Mouse (Mus musculus): ENCODE results near the gene Ercc4. TPM values are rescaled to one million over a fixed set of nuclear protein-coding genes. Genes with fewer than 3 reads are reported as not detected.

Ercc4 gene
- total and polyA plus RNA-seq, 3 experiments = 10.6 to 15.5 TPM; not detected in 1

- H3K79me2 ChIP-seq (ENCODE audit: control insufficient read depth, insufficient read depth, low read length, poor library complexity) = no peaks in the 10 kb centered on the region
- H3K27ac ChIP-seq (ENCODE audit: control insufficient read depth, low read depth, low read length) = no peak overlapping the region
- no peak for DNase-seq (ENCODE audit: low read depth, low spot score)
- no peak overlapping the region for H3K9ac ChIP-seq (ENCODE audit: control insufficient read depth, low read depth, low read length, poor library complexity, severe bottlenecking)
- TF ChIP-seq ZKSCAN1 (IDR thresholded peaks at IDR 0.05; ENCODE audit: low read depth, low read length) (no peak), POLR2AphosphoS2 (IDR thresholded peaks at IDR 0.05; ENCODE audit: low read length) (no peak), MXI1 (IDR thresholded peaks at IDR 0.05; ENCODE audit: low read depth, low read length) (no peak), RAD21 (IDR thresholded peaks at IDR 0.05; ENCODE audit: low read depth, low read length) (no peak), MYB (IDR thresholded peaks at IDR 0.05; ENCODE audit: low read depth, low read length) (no peak), SIN3A (IDR thresholded peaks at IDR 0.05; ENCODE audit: low read length) (no peak), CHD2 (IDR thresholded peaks at IDR 0.05; ENCODE audit: low read length) (no peak), TAL1 (IDR thresholded peaks at IDR 0.05; ENCODE audit: low read length) (no peak), ELF1 (IDR thresholded peaks at IDR 0.05; ENCODE audit: low read depth, low read length) (no peak), HCFC1 (IDR thresholded peaks at IDR 0.05; ENCODE audit: low read depth, low read length) (no peak), CTCF (IDR thresholded peaks at IDR 0.05 in 2 of 3, conservative IDR thresholded peaks at IDR 0.05 in 1 of 3; ENCODE audit: control insufficient read depth in 1 of 3, insufficient read depth in 1 of 3, low read depth in 2 of 3, low read length in 3 of 3, poor library complexity in 1 of 3, severe bottlenecking in 1 of 3) (no peak), POLR2AphosphoS5 (IDR thresholded peaks at IDR 0.05; ENCODE audit: borderline replicate concordance, low read depth, low read length) (no peak)
- no peak overlapping the region for H3K4me3 ChIP-seq (ENCODE audit: control insufficient read depth in 1 of 2, insufficient read depth in 1 of 2, low read depth in 2 of 2, low read length in 2 of 2)
- peaks cover 0 to 8% of the 10 kb centered on the region in 2 experiments; a peak in 2 of 4 replicates for H3K36me3 ChIP-seq (ENCODE audit: control insufficient read depth in 1 of 2, insufficient read depth in 2 of 2, low read length in 2 of 2)
- no peaks in the 10 kb centered on the region for H3K27me3 ChIP-seq (ENCODE audit: control insufficient read depth in 1 of 2, insufficient read depth in 2 of 2, low read length in 2 of 2)
- no peaks in the 10 kb centered on the region for H3K9me3 ChIP-seq (replicated peaks; ENCODE audit: insufficient read depth, low read length)
- peaks cover 2 to 11% of the 10 kb centered on the region in 2 experiments; a peak in 3 of 4 replicates for H3K4me1 ChIP-seq (ENCODE audit: control insufficient read depth in 1 of 2, insufficient read depth in 2 of 2, low read length in 2 of 2)
These were observed 81.0 kb downstream of the Ercc4 start for GRCm38 (mm10) chr16:13190471-13190870.

GRCm38 (mm10) chr16:13191166-13191565 is 81.7 kb downstream of the Ercc4 start:
- no peak overlapping the region for H3K27ac ChIP-seq (ENCODE audit: control insufficient read depth, low read depth, low read length)
- no peak for DNase-seq (ENCODE audit: low read depth, low spot score)
- no peaks in the 10 kb centered on the region for H3K79me2 ChIP-seq (ENCODE audit: control insufficient read depth, insufficient read depth, low read length, poor library complexity)
- H3K27me3 ChIP-seq (ENCODE audit: control insufficient read depth in 1 of 2, insufficient read depth in 2 of 2, low read length in 2 of 2) = no peaks in the 10 kb centered on the region
- H3K9me3 ChIP-seq (replicated peaks; ENCODE audit: insufficient read depth, low read length) = no peaks in the 10 kb centered on the region
- peaks cover 0 to 8% of the 10 kb centered on the region in 2 experiments; a peak in 2 of 4 replicates for H3K36me3 ChIP-seq (ENCODE audit: control insufficient read depth in 1 of 2, insufficient read depth in 2 of 2, low read length in 2 of 2)
- no peak overlapping the region for H3K4me3 ChIP-seq (ENCODE audit: control insufficient read depth in 1 of 2, insufficient read depth in 1 of 2, low read depth in 2 of 2, low read length in 2 of 2)
- no peak overlapping the region for H3K9ac ChIP-seq (ENCODE audit: control insufficient read depth, low read depth, low read length, poor library complexity, severe bottlenecking)
- H3K4me1 ChIP-seq (ENCODE audit: control insufficient read depth in 1 of 2, insufficient read depth in 2 of 2, low read length in 2 of 2) = peaks cover 2 to 11% of the 10 kb centered on the region in 2 experiments; a peak in 3 of 4 replicates
- no peak for TF ChIP-seq MYC (IDR thresholded peaks at IDR 0.05; ENCODE audit: low read depth, low read length)
- no peak for TF ChIP-seq CHD1 (IDR thresholded peaks at IDR 0.05; ENCODE audit: low read depth, low read length)
- no peak for TF ChIP-seq USF2 (IDR thresholded peaks at IDR 0.05; ENCODE audit: borderline replicate concordance in 1 of 2, insufficient read depth in 1 of 2, low read depth in 1 of 2, low read length in 2 of 2)
- no peak for TF ChIP-seq TBP (IDR thresholded peaks at IDR 0.05; ENCODE audit: low read depth, low read length)
- no peak for TF ChIP-seq ZMIZ1 (IDR thresholded peaks at IDR 0.05; ENCODE audit: low read depth, low read length)
- no peak for TF ChIP-seq MXI1 (IDR thresholded peaks at IDR 0.05; ENCODE audit: low read depth, low read length)
- no peak for TF ChIP-seq RCOR1 (IDR thresholded peaks at IDR 0.05; ENCODE audit: low read depth, low read length)
- no peak for TF ChIP-seq CTCF (IDR thresholded peaks at IDR 0.05 in 2 of 3, conservative IDR thresholded peaks at IDR 0.05 in 1 of 3; ENCODE audit: control insufficient read depth in 1 of 3, insufficient read depth in 1 of 3, low read depth in 2 of 3, low read length in 3 of 3, poor library complexity in 1 of 3, severe bottlenecking in 1 of 3)
- no peak for TF ChIP-seq MAFK (IDR thresholded peaks at IDR 0.05; ENCODE audit: borderline replicate concordance, low read depth, low read length)
- no peak for TF ChIP-seq MEF2A (IDR thresholded peaks at IDR 0.05; ENCODE audit: extremely low read depth, insufficient replicate concordance, low read depth, low read length, poor library complexity, severe bottlenecking)
- TF ChIP-seq UBTF (IDR thresholded peaks at IDR 0.05; ENCODE audit: borderline replicate concordance, insufficient read depth, low read depth, low read length) = no peak
- TF ChIP-seq ZNF384 (IDR thresholded peaks at IDR 0.05; ENCODE audit: low read depth, low read length) = no peak
- no peak for TF ChIP-seq NELFE (IDR thresholded peaks at IDR 0.05; ENCODE audit: low read depth, low read length)
- TF ChIP-seq ELF1 (IDR thresholded peaks at IDR 0.05; ENCODE audit: low read depth, low read length) = no peak
- TF ChIP-seq ETS1 (IDR thresholded peaks at IDR 0.05; ENCODE audit: low read depth, low read length) = no peak
- TF ChIP-seq E2F4 (IDR thresholded peaks at IDR 0.05; ENCODE audit: borderline replicate concordance, low read depth, low read length) = no peak
- TF ChIP-seq SMC3 (IDR thresholded peaks at IDR 0.05; ENCODE audit: low read depth, low read length) = no peak
- no peak for TF ChIP-seq POLR2AphosphoS5 (IDR thresholded peaks at IDR 0.05; ENCODE audit: borderline replicate concordance, low read depth, low read length)

Measured in MEL (cell line).